Mouse (Mus musculus): ENCODE results near the gene Synpr. TPM values are rescaled to one million over a fixed set of nuclear protein-coding genes. Genes with fewer than 3 reads are reported as not detected.

Synpr gene
- polyA plus RNA-seq, 1 experiment from 2014 or later, result 6.9 TPM

DNA sequence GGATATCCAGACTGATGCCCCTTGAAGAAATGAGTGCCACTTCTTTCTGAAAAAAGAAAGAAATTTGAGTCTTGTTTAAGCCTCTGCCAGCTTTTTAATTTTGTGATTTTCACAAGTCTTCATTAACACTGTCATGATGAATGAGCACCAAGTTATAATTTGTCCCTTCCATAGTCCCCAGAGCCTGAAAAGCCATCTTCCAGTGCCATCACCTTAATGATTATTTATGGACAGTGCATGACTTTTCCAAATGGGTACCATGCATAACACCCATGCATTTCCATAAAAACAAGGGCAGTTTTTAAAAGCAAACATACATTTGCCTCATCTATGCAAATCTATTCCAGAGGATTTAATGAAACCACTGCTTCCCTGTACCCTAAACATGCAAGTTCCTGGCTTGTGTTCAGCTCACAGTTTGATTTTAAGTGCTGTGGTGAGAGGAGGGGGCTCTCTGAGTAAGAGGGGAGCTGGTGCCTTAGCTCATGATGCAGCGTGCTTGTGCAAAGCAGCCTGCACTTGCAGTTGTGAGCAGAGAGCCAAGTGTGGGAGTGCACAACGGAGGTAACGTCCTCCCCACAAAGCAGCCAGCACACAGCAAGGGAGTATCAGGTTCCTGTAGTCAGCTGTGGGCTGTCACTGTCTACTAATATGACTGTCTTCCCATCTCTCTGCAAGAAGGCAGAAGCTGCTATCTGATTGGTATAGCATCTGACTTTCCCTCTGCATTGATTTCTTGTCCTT is 169.1 kb downstream of the Synpr start:
- no peak overlapping the region for H3K4me3 ChIP-seq (ENCODE audit: low read depth, low read length)
- H3K4me2 ChIP-seq (replicated peaks; ENCODE audit: low read depth, low read length), result no peak overlapping the region
- no peaks in the 10 kb centered on the region for H3K36me3 ChIP-seq (ENCODE audit: control insufficient read depth, insufficient read depth, low read length)
- no peak overlapping the region for H3K27ac ChIP-seq (ENCODE audit: low read length)
- WGBS, result 22% methylated on average over 3 of the region's 3 CpGs
- no peak overlapping the region for H3K9ac ChIP-seq (replicated peaks; ENCODE audit: low read depth, low read length)
- no peaks in the 10 kb centered on the region for H3K9me3 ChIP-seq (ENCODE audit: control insufficient read depth, low read depth, low read length)
- H3K4me1 ChIP-seq (ENCODE audit: control insufficient read depth, insufficient read depth, low read length), result no peaks in the 10 kb centered on the region
- H3K27me3 ChIP-seq (ENCODE audit: control insufficient read depth, insufficient read depth, low read length), result no peaks in the 10 kb centered on the region
- peak; percentile 37; the same call in 1 of the 2 replicates for ATAC-seq (ENCODE audit: insufficient number of reproducible peaks, insufficient read depth, low FRiP score, low read depth)

DNA sequence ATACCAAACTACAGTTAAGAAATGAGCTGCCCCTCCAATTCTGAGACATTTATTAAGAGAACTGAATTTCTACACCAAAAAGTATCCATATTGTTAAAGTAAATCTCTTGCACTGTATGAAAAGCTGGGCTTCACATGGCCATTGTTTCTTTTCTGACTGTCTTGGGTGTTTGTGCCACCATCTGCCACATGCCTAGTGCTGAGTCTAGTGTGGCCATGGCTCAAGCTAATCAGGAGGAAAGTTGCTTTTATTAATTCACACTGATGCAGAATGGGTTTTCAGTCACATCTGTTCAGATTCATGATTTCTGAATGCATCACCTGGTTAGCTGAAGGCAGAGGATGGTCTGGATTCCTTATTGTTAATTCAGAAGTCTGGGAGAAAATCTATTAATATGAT is 170.4 kb downstream of the Synpr start:
- Histone ChIP-seq H3K4me1 (ENCODE audit: control insufficient read depth, insufficient read depth, low read length) (no peaks in the 10 kb centered on the region), H3K27ac (ENCODE audit: low read length) (no peak overlapping the region), H3K4me3 (ENCODE audit: low read depth, low read length) (no peak overlapping the region), H3K9me3 (ENCODE audit: control insufficient read depth, low read depth, low read length) (no peaks in the 10 kb centered on the region), H3K9ac (replicated peaks; ENCODE audit: low read depth, low read length) (no peak overlapping the region), H3K36me3 (ENCODE audit: control insufficient read depth, insufficient read depth, low read length) (no peaks in the 10 kb centered on the region), H3K27me3 (ENCODE audit: control insufficient read depth, insufficient read depth, low read length) (no peaks in the 10 kb centered on the region), H3K4me2 (replicated peaks; ENCODE audit: low read depth, low read length) (no peak overlapping the region)
- ATAC-seq (ENCODE audit: insufficient number of reproducible peaks, insufficient read depth, low FRiP score, low read depth), result no peak

DNA sequence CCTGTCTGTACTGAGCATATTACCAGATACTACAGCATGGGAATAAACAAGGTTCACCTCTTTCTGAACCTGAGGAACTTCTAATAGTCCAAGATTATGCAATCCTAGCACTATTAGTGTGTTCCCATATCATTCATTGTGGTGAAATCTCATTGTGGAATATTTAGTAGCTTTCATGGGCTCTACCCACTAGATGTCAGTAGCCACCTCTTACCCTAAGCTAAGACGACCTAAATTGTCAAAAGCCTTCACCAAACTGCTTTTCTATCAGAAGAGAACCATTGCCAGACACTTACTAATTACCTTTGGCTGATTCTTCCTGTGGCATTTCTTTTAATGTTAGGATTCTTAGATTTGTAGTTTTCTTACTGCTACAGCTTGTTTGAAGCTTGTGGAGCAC is 174.8 kb downstream of the Synpr start:
- Histone ChIP-seq H3K36me3 (ENCODE audit: control insufficient read depth, insufficient read depth, low read length) (no peaks in the 10 kb centered on the region), H3K9ac (replicated peaks; ENCODE audit: low read depth, low read length) (no peak overlapping the region), H3K27ac (ENCODE audit: low read length) (no peak overlapping the region), H3K4me1 (ENCODE audit: control insufficient read depth, insufficient read depth, low read length) (no peaks in the 10 kb centered on the region), H3K4me2 (replicated peaks; ENCODE audit: low read depth, low read length) (no peak overlapping the region), H3K4me3 (ENCODE audit: low read depth, low read length) (no peak overlapping the region), H3K27me3 (ENCODE audit: control insufficient read depth, insufficient read depth, low read length) (no peaks in the 10 kb centered on the region), H3K9me3 (ENCODE audit: control insufficient read depth, low read depth, low read length) (no peaks in the 10 kb centered on the region)
- no peak for ATAC-seq (ENCODE audit: insufficient number of reproducible peaks, insufficient read depth, low FRiP score, low read depth)
- WGBS, result 10% methylated on average over 1 of the region's 1 CpGs

- Histone ChIP-seq H3K4me2 (replicated peaks; ENCODE audit: low read depth, low read length) (no peak overlapping the region), H3K4me3 (ENCODE audit: low read depth, low read length) (no peak overlapping the region), H3K36me3 (ENCODE audit: control insufficient read depth, insufficient read depth, low read length) (no peaks in the 10 kb centered on the region), H3K9me3 (ENCODE audit: control insufficient read depth, low read depth, low read length) (no peaks in the 10 kb centered on the region), H3K9ac (replicated peaks; ENCODE audit: low read depth, low read length) (no peak overlapping the region), H3K27me3 (ENCODE audit: control insufficient read depth, insufficient read depth, low read length) (no peaks in the 10 kb centered on the region), H3K4me1 (ENCODE audit: control insufficient read depth, insufficient read depth, low read length) (no peaks in the 10 kb centered on the region), H3K27ac (ENCODE audit: low read length) (no peak overlapping the region)
- ATAC-seq (ENCODE audit: insufficient number of reproducible peaks, insufficient read depth, low FRiP score, low read depth), result no peak
- WGBS, result 80% methylated on average over 2 of the region's 2 CpGs
These were observed 184.6 kb downstream of the Synpr start for GRCm38 (mm10) chr14:13469211-13469610.

DNA sequence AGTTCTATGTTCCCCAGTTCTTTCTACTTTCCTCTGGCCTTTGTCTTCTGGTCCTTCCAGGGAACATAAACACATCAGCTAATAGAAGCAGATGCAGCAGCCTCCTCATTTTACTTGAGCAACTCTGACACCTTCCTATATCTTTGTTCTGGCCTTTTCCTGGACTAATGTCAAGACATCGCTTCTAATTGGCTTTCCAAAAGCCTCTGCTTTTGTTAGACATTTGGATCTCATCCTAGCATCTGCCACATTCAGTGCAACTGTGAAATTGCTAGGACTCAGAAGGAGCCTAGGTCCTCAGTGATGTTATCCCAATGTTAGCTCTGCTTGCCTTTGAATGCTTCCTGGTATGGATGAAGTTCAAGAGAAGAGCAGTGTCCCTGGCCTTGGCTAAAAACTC is 193.2 kb downstream of the Synpr start:
- Histone ChIP-seq H3K36me3 (ENCODE audit: control insufficient read depth, insufficient read depth, low read length) (no peaks in the 10 kb centered on the region), H3K27ac (ENCODE audit: low read length) (no peak overlapping the region), H3K9me3 (ENCODE audit: control insufficient read depth, low read depth, low read length) (no peaks in the 10 kb centered on the region), H3K4me2 (replicated peaks; ENCODE audit: low read depth, low read length) (no peak overlapping the region), H3K9ac (replicated peaks; ENCODE audit: low read depth, low read length) (no peak overlapping the region), H3K4me3 (ENCODE audit: low read depth, low read length) (no peak overlapping the region), H3K4me1 (ENCODE audit: control insufficient read depth, insufficient read depth, low read length) (no peaks in the 10 kb centered on the region), H3K27me3 (ENCODE audit: control insufficient read depth, insufficient read depth, low read length) (no peaks in the 10 kb centered on the region)
- no peak for ATAC-seq (ENCODE audit: insufficient number of reproducible peaks, insufficient read depth, low FRiP score, low read depth)
- WGBS, result 84% methylated on average over 1 of the region's 1 CpGs

DNA sequence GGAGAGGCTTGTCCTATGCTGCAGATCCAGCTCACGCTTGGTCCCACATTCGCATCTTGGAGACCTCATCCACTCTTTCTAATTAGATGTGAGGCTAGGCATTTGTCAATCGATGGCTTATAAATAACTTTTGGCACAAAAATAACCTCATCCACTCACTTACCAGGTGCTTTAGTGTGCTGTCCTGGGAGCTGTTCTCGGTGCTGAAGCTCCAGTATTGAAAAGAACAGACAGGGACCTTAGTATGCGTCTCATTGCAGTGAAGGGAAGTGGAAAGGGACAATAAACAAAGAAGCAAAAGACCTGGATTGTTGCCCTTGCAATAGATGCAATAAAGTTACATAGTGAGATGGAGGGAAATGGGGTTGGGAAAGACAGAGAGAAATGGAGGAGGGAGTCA is 220.8 kb downstream of the Synpr start:
- no peak overlapping the region for H3K4me3 ChIP-seq (ENCODE audit: low read depth, low read length)
- no peak overlapping the region for H3K9ac ChIP-seq (replicated peaks; ENCODE audit: low read depth, low read length)
- H3K9me3 ChIP-seq (ENCODE audit: control insufficient read depth, low read depth, low read length), result no peaks in the 10 kb centered on the region
- ATAC-seq (ENCODE audit: insufficient number of reproducible peaks, insufficient read depth, low FRiP score, low read depth), result no peak
- no peaks in the 10 kb centered on the region for H3K4me1 ChIP-seq (ENCODE audit: control insufficient read depth, insufficient read depth, low read length)
- no peak overlapping the region for H3K27ac ChIP-seq (ENCODE audit: low read length)
- H3K4me2 ChIP-seq (replicated peaks; ENCODE audit: low read depth, low read length), result no peak overlapping the region
- no peaks in the 10 kb centered on the region for H3K36me3 ChIP-seq (ENCODE audit: control insufficient read depth, insufficient read depth, low read length)
- H3K27me3 ChIP-seq (ENCODE audit: control insufficient read depth, insufficient read depth, low read length), result no peaks in the 10 kb centered on the region
- 41% methylated on average over 5 of the region's 5 CpGs for WGBS

DNA sequence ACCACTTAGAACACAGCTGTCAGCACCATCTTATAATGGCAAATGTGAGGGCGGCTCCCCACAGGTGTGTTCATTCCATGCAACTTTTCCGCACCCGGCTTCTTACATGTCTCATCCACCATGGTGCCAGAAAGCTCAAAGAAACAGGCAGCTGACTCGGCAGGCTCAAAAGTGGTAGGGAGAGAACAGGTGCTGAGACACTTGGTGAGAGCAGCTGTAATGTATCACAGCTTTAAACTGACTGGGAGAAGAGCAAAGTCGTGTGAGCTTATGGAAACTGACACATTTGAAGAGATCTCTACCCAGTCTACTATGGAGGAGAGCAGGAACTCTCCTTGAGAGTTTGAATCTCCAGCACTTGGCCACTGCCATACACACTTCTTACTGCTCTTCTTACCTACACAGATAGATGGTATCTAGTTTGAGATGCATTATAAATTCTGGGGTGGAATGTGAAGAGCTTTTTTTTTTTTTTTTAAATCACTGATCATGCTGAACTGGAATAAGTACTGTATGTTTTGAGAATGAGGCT is 234.1 kb downstream of the Synpr start:
- Histone ChIP-seq H3K36me3 (ENCODE audit: control insufficient read depth, insufficient read depth, low read length) (no peaks in the 10 kb centered on the region), H3K4me1 (ENCODE audit: control insufficient read depth, insufficient read depth, low read length) (no peaks in the 10 kb centered on the region), H3K9me3 (ENCODE audit: control insufficient read depth, low read depth, low read length) (no peaks in the 10 kb centered on the region), H3K4me3 (ENCODE audit: low read depth, low read length) (no peak overlapping the region), H3K9ac (replicated peaks; ENCODE audit: low read depth, low read length) (no peak overlapping the region), H3K4me2 (replicated peaks; ENCODE audit: low read depth, low read length) (no peak overlapping the region), H3K27ac (ENCODE audit: low read length) (no peak overlapping the region), H3K27me3 (ENCODE audit: control insufficient read depth, insufficient read depth, low read length) (no peaks in the 10 kb centered on the region)
- ATAC-seq (ENCODE audit: insufficient number of reproducible peaks, insufficient read depth, low FRiP score, low read depth), result no peak
- 80% methylated on average over 5 of the region's 5 CpGs for WGBS

DNA sequence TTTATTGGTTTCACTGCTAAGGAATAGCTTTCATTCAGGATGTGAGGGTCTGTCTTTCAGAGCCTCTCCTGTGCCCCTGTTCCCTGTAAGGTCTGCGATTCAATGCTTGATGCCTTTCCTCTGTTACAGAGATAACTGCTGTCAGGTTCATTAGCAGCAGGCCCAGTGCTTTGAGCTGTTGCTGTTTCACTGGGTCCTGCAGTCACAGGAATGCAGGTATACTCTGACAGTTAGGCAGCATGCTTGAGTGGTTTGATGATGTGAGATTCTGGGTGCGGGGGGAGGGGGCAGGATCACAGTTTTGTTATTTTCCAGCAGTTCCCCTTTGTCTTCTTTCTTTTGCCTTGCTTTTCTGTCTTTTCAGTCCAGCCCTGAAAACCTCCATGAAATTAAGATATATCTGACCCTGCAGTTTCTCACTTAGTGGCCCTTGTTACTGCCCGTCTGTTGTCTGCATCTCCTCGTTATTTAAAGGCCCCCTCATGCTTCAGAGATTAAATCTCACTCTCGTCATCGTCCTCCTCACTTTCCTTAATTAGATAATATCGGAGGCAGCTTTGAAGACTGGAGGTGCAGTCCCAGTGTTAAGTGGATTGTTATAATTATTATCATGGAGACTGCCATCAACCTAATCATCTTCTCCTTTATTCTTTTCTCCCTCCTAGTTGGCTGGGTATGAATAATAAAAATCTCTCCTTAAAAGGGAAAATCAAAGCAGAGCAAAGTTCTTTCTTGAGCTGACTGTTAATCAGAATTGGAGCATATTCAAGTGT is 234.8 kb downstream of the Synpr start:
- no peaks in the 10 kb centered on the region for H3K4me1 ChIP-seq (ENCODE audit: control insufficient read depth, insufficient read depth, low read length)
- no peaks in the 10 kb centered on the region for H3K36me3 ChIP-seq (ENCODE audit: control insufficient read depth, insufficient read depth, low read length)
- H3K4me3 ChIP-seq (ENCODE audit: low read depth, low read length), result no peak overlapping the region
- no peak overlapping the region for H3K4me2 ChIP-seq (replicated peaks; ENCODE audit: low read depth, low read length)
- no peak overlapping the region for H3K27ac ChIP-seq (ENCODE audit: low read length)
- H3K27me3 ChIP-seq (ENCODE audit: control insufficient read depth, insufficient read depth, low read length), result no peaks in the 10 kb centered on the region
- no peak overlapping the region for H3K9ac ChIP-seq (replicated peaks; ENCODE audit: low read depth, low read length)
- 84% methylated on average over 7 of the region's 7 CpGs for WGBS
- no peak for ATAC-seq (ENCODE audit: insufficient number of reproducible peaks, insufficient read depth, low FRiP score, low read depth)
- no peaks in the 10 kb centered on the region for H3K9me3 ChIP-seq (ENCODE audit: control insufficient read depth, low read depth, low read length)
